In genomic region chr8:74980060-74980710, GRCm38 (mm10) we compare ENCODE assay signal across 10 mouse cellular contexts. TPM values are rescaled to one million over a fixed set of nuclear protein-coding genes. Genes with fewer than 3 reads are reported as not detected.
DNase-seq lines count a peak whose midpoint lies in the region; ATAC-seq and TF ChIP-seq lines count a peak whose summit lies in the region.
"Had no signal": no experiment of that assay in that cellular context is flagged by ENCODE, and none has a peak within 500 bp of the region (broad histone marks: within the 10 kb centered on the region; RNA-seq: fewer than 3 reads in every experiment).

No protein-coding gene starts in this region.

- CTCF ChIA-PET in Patski (lab: Charles Lee): interaction anchor here (0.9 to 3.8 kb wide), 8 partner anchors 8 to 51 kb away, joined by 3 to 28 read pairs (median 3); partner anchors contain the start of gene Hmgxb4

- in situ Hi-C loops in Patski (cut with MboI; ENCODE audit: low pct_unique_long_range_greater_than_20kb): no loop called here

- no peak overlapping the region for H3K4me3 ChIP-seq in lung, embryonic 14.5 days (ENCODE audit: low read depth, low read length)
- no peak overlapping the region for H3K4me3 ChIP-seq in kidney, embryonic 15.5 days (replicated peaks)
- H3K4me3 ChIP-seq: embryonic facial prominence, embryonic 12.5 days; limb, embryonic 12.5 days had no signal

- no peaks in the 10 kb centered on the region for H3K4me1 ChIP-seq in lung, embryonic 14.5 days (ENCODE audit: insufficient read depth)
- 0 out of 2 replicates have a peak, but pooled peaks cover 3% of the 10 kb centered on the region for H3K4me1 ChIP-seq in kidney, embryonic 15.5 days
- H3K4me1 ChIP-seq: embryonic facial prominence, embryonic 12.5 days; limb, embryonic 12.5 days had no signal

- 0 out of 2 replicates have a peak, but pooled peaks have one; percentile 10 for ATAC-seq in cerebellum, adult (ENCODE audit: insufficient number of reproducible peaks, low FRiP score, low TSS enrichment)
- 0 out of 2 replicates have a peak, but pooled peaks have one; percentile 69 for ATAC-seq in lung, embryonic 14.5 days (ENCODE audit: insufficient read depth)
- ATAC-seq in Patski: peak; percentile 29
- ATAC-seq in megakaryocyte progenitor cell, adult 5-6 weeks (replicated peaks; ENCODE audit: poor library complexity): peak; percentile 65
- ATAC-seq in kidney, embryonic 15.5 days (replicated peaks; ENCODE audit: low FRiP score): no peak

- no peak overlapping the region for H3K27ac ChIP-seq in lung, embryonic 14.5 days (ENCODE audit: low read depth)
- no peak overlapping the region for H3K27ac ChIP-seq in kidney, embryonic 15.5 days
- H3K27ac ChIP-seq: embryonic facial prominence, embryonic 12.5 days; limb, embryonic 12.5 days had no signal

- H3K4me2 ChIP-seq in lung, embryonic 14.5 days: peak overlapping the region; percentile 18; the same call in 1 of the 2 replicates
- no peak overlapping the region for H3K4me2 ChIP-seq in kidney, embryonic 15.5 days
- H3K4me2 ChIP-seq: embryonic facial prominence, embryonic 12.5 days; limb, embryonic 12.5 days had no signal

- DNase-seq in cerebellum, adult 18-20 months: no peak
- DNase-seq in lung, embryonic 14.5 days: peak; percentile 4
- no peak for DNase-seq in lung, postnatal 25 days (ENCODE audit: low spot score)
- DNase-seq in Patski (ENCODE audit: low read depth, low spot score): no peak
- DNase-seq in embryo, embryonic 9.5 days (ENCODE audit: extremely low spot score): no peak

- TF ChIP-seq CTCF in lung, embryonic 14.5 days (IDR thresholded peaks at IDR 0.05; ENCODE audit: low read depth): no peak
- no peak for TF ChIP-seq CTCF in Patski (IDR thresholded peaks at IDR 0.05)

- no peaks in the 10 kb centered on the region for H3K27me3 ChIP-seq in lung, embryonic 14.5 days (ENCODE audit: insufficient read depth, low read length)
- no peaks in the 10 kb centered on the region for H3K27me3 ChIP-seq in Patski
- no peaks in the 10 kb centered on the region for H3K27me3 ChIP-seq in kidney, embryonic 15.5 days
- H3K27me3 ChIP-seq: embryonic facial prominence, embryonic 12.5 days; limb, embryonic 12.5 days had no signal

- no peak overlapping the region for H3K9ac ChIP-seq in lung, embryonic 14.5 days
- H3K9ac ChIP-seq in kidney, embryonic 15.5 days: no peak overlapping the region
- H3K9ac ChIP-seq: embryonic facial prominence, embryonic 12.5 days; limb, embryonic 12.5 days had no signal

- POLR2A ChIA-PET in Patski (lab: Charles Lee): no interaction called here

- H3K9me3 ChIP-seq in lung, embryonic 14.5 days (ENCODE audit: low read depth, low read length): no peaks in the 10 kb centered on the region
- no peaks in the 10 kb centered on the region for H3K9me3 ChIP-seq in kidney, embryonic 15.5 days (replicated peaks)
- H3K9me3 ChIP-seq: embryonic facial prominence, embryonic 12.5 days; limb, embryonic 12.5 days had no signal

- 30% methylated on average over 9 of the region's 9 CpGs for WGBS in lung, embryonic 14.5 days
- WGBS in kidney, embryonic 15.5 days: 32% methylated on average over 9 of the region's 9 CpGs

- no peaks in the 10 kb centered on the region for H3K36me3 ChIP-seq in lung, embryonic 14.5 days (ENCODE audit: insufficient read depth)
- H3K36me3 ChIP-seq in kidney, embryonic 15.5 days: no peaks in the 10 kb centered on the region
- H3K36me3 ChIP-seq: embryonic facial prominence, embryonic 12.5 days; limb, embryonic 12.5 days had no signal

RNA-seq across cellular contexts. Expression of gene Hmgxb4, which starts 13.0 kb away (rescaled TPM):
- 52.0 and 54.6 TPM in 2 replicates for polyA plus RNA-seq in lung, embryonic 14.5 days (2014; fragmentation: Nextera tagmentation; extraction: Ambion mirVana)
- 35.8 TPM for polyA plus RNA-seq in Patski (2021)
- total RNA-seq in megakaryocyte progenitor cell, adult 5-6 weeks (2015): 33.8 and 42.0 TPM in 2 replicates
- total RNA-seq in megakaryocyte progenitor cell, adult 5-6 weeks (2017): 70.8 and 74.8 TPM in 2 replicates
- polyA plus RNA-seq in kidney, embryonic 15.5 days (2015; fragmentation: Nextera tagmentation; extraction: Ambion mirVana): 38.6 and 46.4 TPM in 2 replicates

RNA-seq across cellular contexts. Expression of gene Tom1, which starts 53.3 kb away (rescaled TPM):
- polyA plus RNA-seq in lung, embryonic 14.5 days (2014; fragmentation: Nextera tagmentation; extraction: Ambion mirVana): 18.7 and 20.8 TPM in 2 replicates
- 32.0 TPM for polyA plus RNA-seq in Patski (2021)
- 29.6 and 48.4 TPM in 2 replicates for total RNA-seq in megakaryocyte progenitor cell, adult 5-6 weeks (2015)
- total RNA-seq in megakaryocyte progenitor cell, adult 5-6 weeks (2017): 26.4 and 34.4 TPM in 2 replicates
- 29.6 and 35.1 TPM in 2 replicates for polyA plus RNA-seq in kidney, embryonic 15.5 days (2015; fragmentation: Nextera tagmentation; extraction: Ambion mirVana)
